Mouse (Mus musculus) heart, postnatal 0 days (tissue): ENCODE measurements at regions not wholly inside any gene's neighbourhood (a gene's known extent, or its start where the extent isn't known, plus 50 kb on each side); places are given as distances from the start of the nearest gene placed in this dataset.

ENCODE experiments used
- ATAC-seq: fragments of 200-750 bp; cut with Nextera tagmentation; 2 replicates; pipeline ENCODE4 v1.8.0; 2017; ENCODE audit warnings: low read depth, moderate number of reproducible peaks, moderate library complexity; ENCODE audit not compliant: insufficient read depth
- DNase-seq: peaks from one replicate; pipeline ENCODE4 v3.0.0-alpha.2; 2016; ENCODE audit warnings: low spot score
- H3K27ac ChIP-seq: fragments of 300-500 bp; sonication (generic); 2 replicates; pipeline ENCODE4 v1.5.1; 2014; ENCODE audit warnings: low read depth, mild to moderate bottlenecking
- H3K27me3 ChIP-seq: fragments of 300-500 bp; sonication (generic); 2 replicates; pipeline ENCODE4 v1.6.1; 2014; ENCODE audit warnings: low read length, mixed read lengths; ENCODE audit not compliant: control insufficient read depth, insufficient read depth
- H3K36me3 ChIP-seq: fragments of 300-500 bp; sonication (generic); replicated peaks from 2 replicates; pipeline ENCODE4 v1.6.1; 2014; ENCODE audit warnings: low read length, mixed read lengths; ENCODE audit not compliant: control insufficient read depth, insufficient read depth
- H3K4me1 ChIP-seq: fragments of 300-500 bp; sonication (generic); 2 replicates; pipeline ENCODE4 v1.6.1; 2014; ENCODE audit warnings: antibody characterized with exemption; ENCODE audit not compliant: control insufficient read depth, insufficient read depth
- H3K4me2 ChIP-seq: fragments of 300-500 bp; sonication (generic); 2 replicates; pipeline ENCODE4 v1.6.1; 2014; ENCODE audit warnings: low read depth, mild to moderate bottlenecking, low read length, moderate library complexity
- H3K4me3 ChIP-seq: fragments of 300-500 bp; sonication (generic); 2 replicates; pipeline ENCODE4 v1.5.1; 2014; ENCODE audit warnings: low read depth, low read length
- H3K9ac ChIP-seq: fragments of 300-500 bp; sonication (generic); replicated peaks from 2 replicates; pipeline ENCODE4 v1.6.1; 2014; ENCODE audit warnings: low read depth, low read length, mixed read lengths
- H3K9me3 ChIP-seq: fragments of 300-500 bp; sonication (generic); replicated peaks from 2 replicates; pipeline ENCODE4 v1.6.1; 2016; ENCODE audit warnings: low read length; ENCODE audit not compliant: control insufficient read depth
- CTCF ChIP-seq: IDR thresholded peaks from 2 replicates; pipeline ENCODE4 v1.5.1; 2016; ENCODE audit warnings: antibody characterized with exemption, control low read depth, low read depth
- EP300 ChIP-seq: IDR thresholded peaks from 2 replicates; pipeline ENCODE4 v1.6.1; 2016; ENCODE audit warnings: antibody characterized with exemption, low read depth
- WGBS: fragments of 180-500 bp; shearing (Covaris S2); extraction: QIAGEN DNeasy Blood & Tissue Kit; methylation state at CpG from one replicate; pipeline ENCODE4 v1.1.7; 2014; 5-methylcytosine and 5-hydroxymethylcytosine counted together

GRCm38 (mm10) chr7:69572626-69573394 is 793.7 kb downstream of the Nr2f2 start:
- Histone ChIP-seq H3K4me3 (no peak overlapping the region), H3K4me2 (no peak overlapping the region), H3K4me1 (no peaks in the 10 kb centered on the region), H3K9me3 (no peaks in the 10 kb centered on the region), H3K27me3 (no peaks in the 10 kb centered on the region), H3K27ac (no peak overlapping the region), H3K9ac (no peak overlapping the region), H3K36me3 (no peaks in the 10 kb centered on the region)
- no peak for TF ChIP-seq EP300
- TF ChIP-seq CTCF = no peak
- 61% methylated on average over 7 of the region's 7 CpGs for WGBS
- ATAC-seq = no peak
- no peak for DNase-seq

- DNase-seq = no peak
- no peak for ATAC-seq
- H3K36me3 ChIP-seq = no peaks in the 10 kb centered on the region
- no peak overlapping the region for H3K4me3 ChIP-seq
- H3K4me1 ChIP-seq = no peaks in the 10 kb centered on the region
- H3K4me2 ChIP-seq = no peak overlapping the region
- H3K27ac ChIP-seq = no peak overlapping the region
- no peaks in the 10 kb centered on the region for H3K27me3 ChIP-seq
- TF ChIP-seq EP300 (no peak), CTCF (no peak)
- no peaks in the 10 kb centered on the region for H3K9me3 ChIP-seq
- 66% methylated on average over 4 of the region's 4 CpGs for WGBS
- no peak overlapping the region for H3K9ac ChIP-seq
Observed at GRCm38 (mm10) chr7:69566949-69567348, 799.6 kb downstream of the Nr2f2 start.

GRCm38 (mm10) chr7:69564432-69564831 is 802.1 kb downstream of the Nr2f2 start:
- TF ChIP-seq EP300 = no peak
- no peak for TF ChIP-seq CTCF
- Histone ChIP-seq H3K4me3 (no peak overlapping the region), H3K9ac (no peak overlapping the region), H3K36me3 (no peaks in the 10 kb centered on the region), H3K4me2 (no peak overlapping the region), H3K9me3 (no peaks in the 10 kb centered on the region), H3K27ac (no peak overlapping the region), H3K4me1 (no peaks in the 10 kb centered on the region), H3K27me3 (no peaks in the 10 kb centered on the region)
- DNase-seq (no peak), ATAC-seq (no peak)
- WGBS = 64% methylated on average over 2 of the region's 2 CpGs

GRCm38 (mm10) chr7:69554776-69555175 is 805.7 kb upstream of the Arrdc4 start:
- TF ChIP-seq CTCF (no peak), EP300 (no peak)
- no peak overlapping the region for H3K9ac ChIP-seq
- ATAC-seq = no peak

GRCm38 (mm10) chr7:69553981-69554380 is 804.9 kb upstream of the Arrdc4 start:
- no peak for ATAC-seq
- H3K9ac ChIP-seq = no peak overlapping the region
- no peak overlapping the region for H3K27ac ChIP-seq
- WGBS = 67% methylated on average over 6 of the region's 6 CpGs
- TF ChIP-seq CTCF = no peak
- TF ChIP-seq EP300 = no peak
- no peak for DNase-seq
- no peaks in the 10 kb centered on the region for H3K9me3 ChIP-seq
- H3K4me1 ChIP-seq = no peaks in the 10 kb centered on the region
- H3K4me3 ChIP-seq = no peak overlapping the region
- no peaks in the 10 kb centered on the region for H3K36me3 ChIP-seq
- no peak overlapping the region for H3K4me2 ChIP-seq
- H3K27me3 ChIP-seq = no peaks in the 10 kb centered on the region

More at GRCm38 (mm10) chr7:69554776-69555175, 805.7 kb upstream of the Arrdc4 start:
- 69% methylated on average over 8 of the region's 8 CpGs for WGBS
- Histone ChIP-seq H3K4me1 (no peaks in the 10 kb centered on the region), H3K4me3 (no peak overlapping the region), H3K4me2 (no peak overlapping the region), H3K27ac (no peak overlapping the region), H3K36me3 (no peaks in the 10 kb centered on the region), H3K9me3 (no peaks in the 10 kb centered on the region), H3K27me3 (no peaks in the 10 kb centered on the region)
- DNase-seq = no peak

GRCm38 (mm10) chr7:69536072-69536471 is 787.0 kb upstream of the Arrdc4 start:
- Histone ChIP-seq H3K4me1 (no peaks in the 10 kb centered on the region), H3K4me2 (no peak overlapping the region), H3K36me3 (no peaks in the 10 kb centered on the region), H3K4me3 (no peak overlapping the region), H3K27me3 (no peaks in the 10 kb centered on the region), H3K9ac (no peak overlapping the region), H3K27ac (no peak overlapping the region), H3K9me3 (no peaks in the 10 kb centered on the region)
- DNase-seq (no peak), ATAC-seq (no peak)
- no peak for TF ChIP-seq EP300
- no peak for TF ChIP-seq CTCF
- WGBS = 75% methylated on average over 1 of the region's 1 CpGs
